Mouse (Mus musculus) neural tube, embryonic 13.5 days (tissue): Measurements from ENCODE around the gene Serpinb1c. TPM values are rescaled to one million over a fixed set of nuclear protein-coding genes. Genes with fewer than 3 reads are reported as not detected.
"Not testable (repeated sequence)": the region's sequence is repeated elsewhere in the genome, so short reads cannot be mapped to it uniquely, and the experiment has no call there.

Experiments used
- ATAC-seq: fragments of 200-750 bp; cut with Nextera tagmentation; 2 replicates; pipeline ENCODE4 v1.8.0; 2017; ENCODE audit warnings: low read depth, mild to moderate bottlenecking, moderate TSS enrichment, moderate library complexity
- H3K27ac ChIP-seq: fragments of 300-500 bp; sonication (generic); replicated peaks from 2 replicates; pipeline ENCODE4 v1.5.1; 2015; ENCODE audit warnings: moderate library complexity, mild to moderate bottlenecking, inconsistent platforms
- H3K27me3 ChIP-seq: fragments of 300-500 bp; sonication (generic); 2 replicates; pipeline ENCODE4 v1.6.1; 2015; ENCODE audit warnings: mild to moderate bottlenecking, inconsistent platforms
- H3K36me3 ChIP-seq: fragments of 300-500 bp; sonication (generic); 2 replicates; pipeline ENCODE4 v1.6.1; 2015; ENCODE audit warnings: mild to moderate bottlenecking, inconsistent platforms
- H3K4me1 ChIP-seq: fragments of 300-500 bp; sonication (generic); replicated peaks from 2 replicates; pipeline ENCODE4 v1.6.1; 2015; ENCODE audit warnings: inconsistent platforms
- H3K4me2 ChIP-seq: fragments of 300-500 bp; sonication (generic); 2 replicates; pipeline ENCODE4 v1.6.1; 2015; ENCODE audit warnings: inconsistent platforms, mild to moderate bottlenecking, moderate library complexity
- H3K4me3 ChIP-seq: fragments of 300-500 bp; sonication (generic); 2 replicates; pipeline ENCODE4 v1.5.1; 2015; ENCODE audit warnings: mild to moderate bottlenecking, inconsistent platforms
- H3K9ac ChIP-seq: fragments of 300-500 bp; sonication (generic); 2 replicates; pipeline ENCODE4 v1.6.1; 2015; ENCODE audit warnings: moderate library complexity, mild to moderate bottlenecking, inconsistent platforms
- H3K9me3 ChIP-seq: fragments of 300-500 bp; sonication (generic); 2 replicates; pipeline ENCODE4 v1.6.1; 2016; ENCODE audit warnings: inconsistent platforms
- WGBS: fragments of 180-500 bp; shearing (Covaris S2); methylation state at CpG from one replicate; pipeline ENCODE4 v1.1.7; 2015; 5-methylcytosine and 5-hydroxymethylcytosine counted together
- polyA plus RNA-seq: library from polyadenylated mRNA; unstranded; fragments of >200 nt; fragmentation: Nextera tagmentation; extraction: Ambion mirVana; gene quantifications from 2 replicates; pipeline ENCODE4 v1.2.1, GENCODE M21; 2015

Serpinb1c gene
- not detected in 2 replicates for polyA plus RNA-seq

- H3K4me2 ChIP-seq: no peak within 1 kb of the TSS
- ATAC-seq: no peak
- no peaks in the 10 kb centered on the region for H3K4me1 ChIP-seq
- H3K36me3 ChIP-seq: no peaks in the 10 kb centered on the region
- no peak within 1 kb of the TSS for H3K4me3 ChIP-seq
- H3K9ac ChIP-seq: no peak within 1 kb of the TSS
- no peak within 1 kb of the TSS for H3K27ac ChIP-seq
- no peaks in the 10 kb centered on the region for H3K9me3 ChIP-seq
- no peaks in the 10 kb centered on the region for H3K27me3 ChIP-seq
- 86% methylated on average over 2 of the region's 2 CpGs for WGBS
These were observed at the start of gene Serpinb1c for GRCm38 (mm10) chr13:32898111-32898510. TSS of gene Serpinb1c (minus strand) at chr13:32898211.

- H3K4me2 ChIP-seq, ATAC-seq, H3K27ac ChIP-seq, H3K9me3 ChIP-seq, H3K4me3 ChIP-seq, H3K9ac ChIP-seq, H3K27me3 ChIP-seq, H3K4me1 ChIP-seq, H3K36me3 ChIP-seq: not testable (repeated sequence)
- WGBS: 81% methylated on average over 3 of the region's 3 CpGs
These were observed 41.2 kb upstream of the Serpinb1c start for GRCm38 (mm10) chr13:32939191-32939590.

- not testable (repeated sequence) for H3K4me1 ChIP-seq, H3K27ac ChIP-seq, H3K36me3 ChIP-seq, ATAC-seq, H3K4me3 ChIP-seq, H3K9me3 ChIP-seq, H3K9ac ChIP-seq, H3K4me2 ChIP-seq, H3K27me3 ChIP-seq
- WGBS: 82% methylated on average over 4 of the region's 4 CpGs
These were observed 40.3 kb upstream of the Serpinb1c start for GRCm38 (mm10) chr13:32938275-32938674.

GRCm38 (mm10) chr13:32934706-32935381 lies 36.8 kb upstream of the Serpinb1c start:
- H3K4me2 ChIP-seq: no peak overlapping the region
- no peaks in the 10 kb centered on the region for H3K4me1 ChIP-seq
- H3K9me3 ChIP-seq: no peaks in the 10 kb centered on the region
- WGBS: 19% methylated on average over 1 of the region's 1 CpGs
- no peak overlapping the region for H3K27ac ChIP-seq
- no peak for ATAC-seq
- H3K27me3 ChIP-seq: no peaks in the 10 kb centered on the region
- no peak overlapping the region for H3K9ac ChIP-seq
- no peaks in the 10 kb centered on the region for H3K36me3 ChIP-seq
- no peak overlapping the region for H3K4me3 ChIP-seq

- Histone ChIP-seq H3K27ac (no peak overlapping the region), H3K36me3 (no peaks in the 10 kb centered on the region), H3K9ac (no peak overlapping the region), H3K9me3 (no peaks in the 10 kb centered on the region), H3K4me2 (no peak overlapping the region), H3K27me3 (no peaks in the 10 kb centered on the region), H3K4me3 (no peak overlapping the region), H3K4me1 (no peaks in the 10 kb centered on the region)
- 90% methylated on average over 2 of the region's 2 CpGs for WGBS
- no peak for ATAC-seq
These were observed 31.2 kb upstream of the Serpinb1c start for GRCm38 (mm10) chr13:32929107-32929750.

GRCm38 (mm10) chr13:32927241-32927640 lies 29.2 kb upstream of the Serpinb1c start:
- no peak for ATAC-seq
- Histone ChIP-seq H3K9me3 (no peaks in the 10 kb centered on the region), H3K27ac (no peak overlapping the region), H3K4me2 (no peak overlapping the region), H3K4me1 (no peaks in the 10 kb centered on the region), H3K9ac (no peak overlapping the region), H3K27me3 (no peaks in the 10 kb centered on the region), H3K36me3 (no peaks in the 10 kb centered on the region), H3K4me3 (no peak overlapping the region)
- WGBS: 61% methylated on average over 1 of the region's 1 CpGs

GRCm38 (mm10) chr13:32926661-32927060 lies 28.6 kb upstream of the Serpinb1c start:
- no peak for ATAC-seq
- 93% methylated on average over 2 of the region's 2 CpGs for WGBS
- Histone ChIP-seq H3K4me3 (no peak overlapping the region), H3K4me2 (no peak overlapping the region), H3K9ac (no peak overlapping the region), H3K9me3 (no peaks in the 10 kb centered on the region), H3K36me3 (no peaks in the 10 kb centered on the region), H3K27ac (no peak overlapping the region), H3K4me1 (no peaks in the 10 kb centered on the region), H3K27me3 (no peaks in the 10 kb centered on the region)

- H3K4me1 ChIP-seq: no peaks in the 10 kb centered on the region
- 67% methylated on average over 7 of the region's 7 CpGs for WGBS
- no peak overlapping the region for H3K9ac ChIP-seq
- ATAC-seq: no peak
- no peak overlapping the region for H3K27ac ChIP-seq
- no peak overlapping the region for H3K4me3 ChIP-seq
- H3K36me3 ChIP-seq: no peaks in the 10 kb centered on the region
- no peak overlapping the region for H3K4me2 ChIP-seq
- H3K9me3 ChIP-seq: no peaks in the 10 kb centered on the region
- no peaks in the 10 kb centered on the region for H3K27me3 ChIP-seq
These were observed 26.8 kb upstream of the Serpinb1c start for GRCm38 (mm10) chr13:32924578-32925360.

- no peaks in the 10 kb centered on the region for H3K36me3 ChIP-seq
- no peak overlapping the region for H3K27ac ChIP-seq
- no peak overlapping the region for H3K9ac ChIP-seq
- H3K4me1 ChIP-seq: no peaks in the 10 kb centered on the region
- ATAC-seq: no peak
- no peak overlapping the region for H3K4me3 ChIP-seq
- H3K9me3 ChIP-seq: no peaks in the 10 kb centered on the region
- no peaks in the 10 kb centered on the region for H3K27me3 ChIP-seq
- no peak overlapping the region for H3K4me2 ChIP-seq
These were observed 24.6 kb upstream of the Serpinb1c start for GRCm38 (mm10) chr13:32922622-32923021.

GRCm38 (mm10) chr13:32912770-32913380 lies 14.9 kb upstream of the Serpinb1c start:
- ATAC-seq: no peak
- no peaks in the 10 kb centered on the region for H3K27me3 ChIP-seq
- no peaks in the 10 kb centered on the region for H3K36me3 ChIP-seq

GRCm38 (mm10) chr13:32908182-32908581 lies 10.2 kb upstream of the Serpinb1c start:
- no peak overlapping the region for H3K4me2 ChIP-seq
- ATAC-seq: no peak
- H3K9me3 ChIP-seq: no peaks in the 10 kb centered on the region

More at GRCm38 (mm10) chr13:32912770-32913380, 14.9 kb upstream of the Serpinb1c start:
- Histone ChIP-seq H3K4me2 (no peak overlapping the region), H3K9ac (no peak overlapping the region), H3K9me3 (no peaks in the 10 kb centered on the region), H3K4me1 (no peaks in the 10 kb centered on the region), H3K4me3 (no peak overlapping the region), H3K27ac (no peak overlapping the region)

More at GRCm38 (mm10) chr13:32908182-32908581, 10.2 kb upstream of the Serpinb1c start:
- H3K27me3 ChIP-seq: no peaks in the 10 kb centered on the region
- no peaks in the 10 kb centered on the region for H3K36me3 ChIP-seq
- H3K27ac ChIP-seq: no peak overlapping the region
- H3K9ac ChIP-seq: no peak overlapping the region
- 87% methylated on average over 3 of the region's 3 CpGs for WGBS
- no peaks in the 10 kb centered on the region for H3K4me1 ChIP-seq
- H3K4me3 ChIP-seq: no peak overlapping the region
